Mouse (Mus musculus) ovary, postnatal 14 days (tissue): ENCODE results near the gene Cd163.
"Not testable (repeated sequence)": the region's sequence is repeated elsewhere in the genome, so short reads cannot be mapped to it uniquely, and the experiment has no call there.

ENCODE experiments used
- DNase-seq: peaks from one replicate; pipeline ENCODE4 v3.0.0; 2022; ENCODE audit warnings: low spot score

The Cd163 gene

DNA sequence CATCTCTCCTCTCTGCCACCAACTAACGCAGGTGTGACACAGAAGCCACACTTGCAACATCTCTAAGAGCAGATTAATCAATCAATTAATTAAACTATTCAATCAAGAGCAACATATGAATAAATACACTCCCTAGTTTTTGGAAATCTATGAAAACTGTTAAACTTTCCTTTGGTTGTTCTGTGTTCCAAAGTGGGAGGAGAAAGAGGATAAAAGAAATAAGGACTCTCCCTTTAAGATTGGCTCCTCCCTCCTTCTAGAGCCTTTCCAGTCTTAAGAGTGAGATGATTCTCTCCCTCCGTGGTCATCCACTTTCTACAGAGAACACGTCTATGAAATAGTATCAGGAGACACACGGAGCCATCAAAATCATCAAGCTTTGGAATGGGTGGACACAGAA lies at the start of gene Cd163:
Cd163 (plus strand) TSS at position 301 of the 400 bp plus-strand sequence.
- DNase-seq, result no peak

DNA sequence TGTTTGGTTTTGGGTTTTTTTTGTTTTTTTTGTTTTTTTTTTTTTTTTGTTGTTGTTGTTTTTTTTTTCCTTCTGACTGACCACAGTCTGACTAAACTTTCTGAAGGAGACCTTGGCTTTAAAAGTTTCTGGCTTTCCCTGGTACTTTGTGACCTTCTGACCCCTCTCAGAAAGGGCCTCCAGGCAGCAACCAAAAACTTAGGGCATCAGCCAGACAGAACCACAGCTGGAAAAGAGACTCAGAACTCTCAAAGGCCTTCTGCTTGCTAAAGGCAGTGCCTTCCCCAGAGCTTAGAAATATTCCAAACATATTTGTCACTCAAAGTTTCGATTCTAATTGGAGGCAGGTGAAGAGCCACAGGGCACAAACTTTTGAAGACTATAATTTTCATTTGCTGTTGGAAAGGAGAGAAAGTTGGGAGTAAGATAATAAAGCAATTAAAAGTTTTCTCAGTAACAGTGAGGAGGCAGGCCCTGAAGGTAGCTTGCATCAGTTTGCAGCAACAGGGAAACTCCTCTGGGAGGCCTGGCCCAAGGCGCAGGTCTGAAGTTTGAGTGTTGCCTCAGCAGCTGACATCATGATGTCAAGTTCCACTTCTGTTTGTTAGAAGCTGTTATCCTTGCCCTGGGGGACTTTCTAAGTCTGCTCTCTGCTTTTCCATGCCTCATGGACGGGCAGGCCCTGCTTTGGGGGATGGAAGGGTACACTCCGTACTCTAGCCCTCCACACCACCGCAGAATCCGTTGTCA lies 48.6 kb upstream of the Cd163 start:
- no peak for DNase-seq

- peak; percentile 58 for DNase-seq
Measured at GRCm38 (mm10) chr6:124260198-124260931, 44.1 kb upstream of the Cd163 start.

DNA sequence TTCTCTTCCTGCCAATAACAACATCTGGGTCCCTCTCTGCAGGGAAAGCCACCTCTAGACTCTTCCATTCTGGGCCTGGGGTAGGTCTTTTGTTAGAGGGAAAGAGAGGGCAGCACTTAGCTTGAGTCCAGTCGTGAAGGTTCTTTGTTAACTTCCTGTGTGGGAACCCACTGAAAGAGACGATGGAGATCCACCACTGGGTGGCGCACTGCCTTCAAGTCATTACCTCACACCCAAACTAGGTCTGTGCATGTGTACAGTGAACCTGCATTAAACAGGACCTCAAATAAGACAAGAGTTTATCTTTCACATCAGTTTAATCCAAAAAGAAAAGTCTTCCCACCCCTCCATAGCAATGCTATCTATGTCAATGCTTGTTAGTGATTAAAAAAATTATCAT lies 41.8 kb upstream of the Cd163 start:
- peak; percentile 56 for DNase-seq

GRCm38 (mm10) chr6:124273231-124273880 lies 31.1 kb upstream of the Cd163 start:
- DNase-seq, result no peak

- DNase-seq, result no peak
Measured at GRCm38 (mm10) chr6:124277641-124278040, 26.8 kb upstream of the Cd163 start.

DNA sequence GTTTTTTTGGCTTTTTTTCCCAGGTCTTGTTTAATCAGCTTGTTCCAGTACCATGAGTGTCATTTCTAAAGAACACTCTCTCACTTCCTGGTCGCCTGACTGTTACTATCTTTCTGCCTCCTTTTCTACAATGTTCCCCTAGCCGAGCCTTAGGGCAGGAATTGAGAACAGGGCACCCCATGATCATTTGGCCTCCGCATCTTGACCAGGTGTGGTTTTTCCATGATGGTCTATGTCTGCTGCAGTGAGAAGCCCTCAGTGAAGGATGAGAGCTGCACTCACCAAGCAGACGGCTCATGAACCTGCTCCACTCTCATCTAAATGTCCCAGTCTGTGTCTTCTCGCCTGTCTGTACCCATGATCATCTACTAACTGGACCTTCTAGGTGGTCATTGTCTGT lies 26.2 kb upstream of the Cd163 start:
- no peak for DNase-seq

DNA sequence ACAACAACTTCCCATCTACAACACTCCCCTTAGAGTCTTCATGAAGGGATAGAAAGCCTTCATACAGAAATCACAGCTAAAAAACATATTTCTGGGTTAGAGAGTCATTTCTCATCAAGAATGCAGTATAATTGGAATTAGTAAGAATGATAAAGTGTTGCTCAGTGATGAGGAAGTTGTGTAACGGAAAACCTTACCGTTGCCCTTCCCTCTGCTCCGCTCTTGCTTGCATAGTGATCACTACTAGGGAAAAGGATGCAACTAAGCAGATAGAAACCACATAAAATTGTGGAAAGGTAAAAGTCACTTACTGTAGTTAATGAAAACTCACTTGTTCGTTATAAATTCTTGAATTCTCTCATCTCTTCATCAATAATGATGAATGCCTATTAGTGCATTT lies 21.7 kb upstream of the Cd163 start:
- DNase-seq, result no peak

DNA sequence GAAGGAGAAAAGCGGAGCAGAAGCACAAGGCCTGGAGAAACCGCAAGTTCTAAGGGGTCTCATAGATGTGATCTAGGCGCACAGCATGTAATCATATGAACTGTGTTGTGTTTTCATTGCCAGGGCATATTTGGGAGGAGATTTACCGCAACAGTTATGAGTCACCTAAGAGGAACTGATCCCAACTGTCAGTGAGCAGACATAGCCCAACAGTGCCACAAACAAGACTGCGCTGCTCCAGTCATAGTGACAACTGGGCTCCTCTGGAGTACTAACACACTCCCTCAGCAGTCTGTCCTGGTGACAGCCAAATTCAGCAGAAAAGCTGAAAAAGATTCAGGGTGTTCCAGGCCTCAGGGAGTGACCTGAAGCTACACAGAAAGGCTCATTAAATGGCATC lies 7.1 kb upstream of the Cd163 start:
- not testable (repeated sequence) for DNase-seq

- no peak for DNase-seq
Measured at GRCm38 (mm10) chr6:124301447-124302192, 2.8 kb upstream of the Cd163 start.

DNA sequence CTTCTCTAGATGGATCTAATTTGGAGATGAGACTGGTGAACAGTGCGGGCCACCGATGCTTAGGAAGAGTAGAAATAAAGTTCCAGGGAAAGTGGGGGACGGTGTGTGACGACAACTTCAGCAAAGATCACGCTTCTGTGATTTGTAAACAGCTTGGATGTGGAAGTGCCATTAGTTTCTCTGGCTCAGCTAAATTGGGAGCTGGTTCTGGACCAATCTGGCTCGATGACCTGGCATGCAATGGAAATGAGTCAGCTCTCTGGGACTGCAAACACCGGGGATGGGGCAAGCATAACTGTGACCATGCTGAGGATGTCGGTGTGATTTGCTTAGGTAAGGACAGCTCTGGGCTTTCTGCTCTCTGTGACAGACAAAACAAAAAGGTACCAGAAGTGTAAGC lies 4.5 kb downstream of the Cd163 start:
- DNase-seq, result no peak

DNA sequence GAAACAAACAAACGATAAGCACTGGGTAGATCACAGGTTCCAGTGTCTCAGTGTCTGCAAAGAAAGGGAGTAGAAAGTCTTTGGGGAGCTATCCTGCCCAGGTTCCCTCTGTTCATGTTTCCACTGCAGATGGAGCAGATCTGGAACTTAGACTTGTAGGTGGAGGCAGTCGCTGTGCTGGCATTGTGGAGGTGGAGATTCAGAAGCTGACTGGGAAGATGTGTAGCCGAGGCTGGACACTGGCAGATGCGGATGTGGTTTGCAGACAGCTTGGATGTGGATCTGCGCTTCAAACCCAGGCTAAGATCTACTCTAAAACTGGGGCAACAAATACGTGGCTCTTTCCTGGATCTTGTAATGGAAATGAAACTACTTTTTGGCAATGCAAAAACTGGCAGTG lies 7.8 kb downstream of the Cd163 start:
- no peak for DNase-seq

DNA sequence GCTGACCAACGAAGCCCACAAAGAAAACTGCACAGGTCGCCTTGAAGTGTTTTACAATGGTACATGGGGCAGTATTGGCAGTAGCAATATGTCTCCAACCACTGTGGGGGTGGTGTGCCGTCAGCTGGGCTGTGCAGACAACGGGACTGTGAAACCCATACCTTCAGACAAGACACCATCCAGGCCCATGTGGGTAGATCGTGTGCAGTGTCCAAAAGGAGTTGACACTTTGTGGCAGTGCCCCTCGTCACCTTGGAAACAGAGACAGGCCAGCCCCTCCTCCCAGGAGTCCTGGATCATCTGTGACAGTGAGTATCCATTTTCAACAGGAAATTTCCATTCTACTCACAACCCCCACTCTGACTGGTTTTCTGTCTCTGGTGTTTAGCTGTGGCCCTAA lies 15.9 kb downstream of the Cd163 start:
- no peak for DNase-seq

DNA sequence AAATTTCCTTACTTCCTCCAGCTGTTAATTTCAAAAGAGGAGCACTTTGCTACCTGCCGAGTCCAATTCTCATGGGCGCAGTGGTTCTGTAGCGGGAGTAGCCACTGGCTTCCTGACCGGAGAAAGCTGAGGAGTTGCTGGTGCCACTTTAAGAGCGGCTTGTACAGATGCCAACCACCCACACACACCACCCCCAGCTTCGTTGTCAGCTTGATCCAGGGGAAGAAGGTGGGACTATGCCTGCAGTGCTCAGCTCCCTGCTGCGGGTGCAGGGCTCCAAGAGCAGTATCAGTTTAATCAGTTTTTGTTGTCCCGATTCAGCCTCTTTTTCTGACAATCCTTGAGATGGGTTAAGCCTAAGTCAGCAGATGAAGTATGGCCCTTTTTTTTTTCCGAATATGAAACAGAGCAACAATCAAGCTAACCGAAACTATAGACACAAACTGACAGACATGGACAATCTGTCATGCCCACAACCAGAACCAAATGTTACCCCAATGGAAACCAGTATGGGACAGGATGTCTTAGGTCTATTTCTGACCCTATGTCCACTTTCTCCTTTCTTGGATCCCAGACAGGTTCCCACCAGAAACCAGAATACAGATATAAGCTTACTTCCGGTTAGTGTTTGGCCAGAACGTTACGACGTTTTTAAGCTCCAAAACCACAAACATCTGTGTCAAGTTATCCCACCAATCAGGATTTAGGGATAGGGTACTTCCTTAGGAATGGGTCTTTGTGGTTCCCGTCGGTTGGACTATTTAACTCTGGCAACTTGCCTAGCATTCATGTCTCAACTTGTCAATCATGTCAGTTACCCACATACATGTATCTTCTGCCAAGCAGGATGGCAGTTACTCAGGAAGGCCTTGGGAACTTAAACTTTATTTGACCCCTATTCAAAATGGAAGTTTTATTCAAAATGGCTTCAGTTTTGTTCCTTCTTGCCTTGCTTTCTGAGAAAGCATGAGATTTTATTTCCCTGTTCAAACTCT lies 17.3 kb downstream of the Cd163 start:
- no peak for DNase-seq

DNA sequence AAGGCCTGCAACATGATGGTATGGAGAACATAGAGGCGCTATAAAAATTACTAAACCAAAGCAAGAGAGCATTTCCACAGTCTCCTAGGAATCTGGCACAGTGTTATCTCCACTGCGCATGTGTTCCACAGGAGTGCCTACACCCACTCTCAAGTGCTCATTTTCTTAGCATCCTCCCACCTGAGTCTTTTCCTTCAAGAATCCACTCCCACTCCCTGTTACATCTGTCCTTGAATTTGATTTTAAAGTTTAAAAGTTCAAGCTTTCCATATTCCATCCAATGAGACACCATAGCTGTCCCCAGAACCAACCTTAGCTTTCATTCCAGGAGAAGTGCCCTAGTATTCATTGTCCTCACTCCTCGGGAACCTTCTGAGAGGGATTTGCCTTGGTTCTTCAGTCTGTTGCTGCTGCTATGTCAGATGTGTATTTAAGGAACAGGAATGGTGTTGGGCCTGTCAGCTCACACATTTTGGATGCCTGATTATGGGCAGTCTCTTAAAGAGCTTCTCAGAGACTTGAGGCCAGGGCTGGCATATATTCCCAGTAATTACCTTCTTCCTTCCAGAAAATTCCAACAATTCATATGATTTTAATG lies 24.0 kb downstream of the Cd163 start:
- DNase-seq, result no peak

DNA sequence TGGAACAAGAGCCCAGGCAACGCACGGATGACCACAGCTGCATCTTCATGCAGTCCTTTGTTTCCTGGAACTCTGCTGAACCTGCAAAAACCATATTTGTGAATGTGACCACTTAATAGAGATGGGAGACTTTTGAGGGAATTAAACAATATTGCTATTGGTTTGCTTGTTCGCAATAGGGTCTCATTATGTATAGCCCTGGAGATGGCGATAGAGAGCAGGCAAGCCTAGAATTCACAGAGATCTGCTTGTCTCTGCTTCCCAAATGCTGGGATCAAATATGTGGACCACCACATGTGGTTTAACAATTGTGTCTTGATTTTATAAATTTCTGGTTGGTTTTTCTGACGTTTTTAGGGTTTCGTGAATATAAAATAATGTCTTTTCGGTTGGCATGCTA lies 25.2 kb downstream of the Cd163 start:
- no peak for DNase-seq

DNA sequence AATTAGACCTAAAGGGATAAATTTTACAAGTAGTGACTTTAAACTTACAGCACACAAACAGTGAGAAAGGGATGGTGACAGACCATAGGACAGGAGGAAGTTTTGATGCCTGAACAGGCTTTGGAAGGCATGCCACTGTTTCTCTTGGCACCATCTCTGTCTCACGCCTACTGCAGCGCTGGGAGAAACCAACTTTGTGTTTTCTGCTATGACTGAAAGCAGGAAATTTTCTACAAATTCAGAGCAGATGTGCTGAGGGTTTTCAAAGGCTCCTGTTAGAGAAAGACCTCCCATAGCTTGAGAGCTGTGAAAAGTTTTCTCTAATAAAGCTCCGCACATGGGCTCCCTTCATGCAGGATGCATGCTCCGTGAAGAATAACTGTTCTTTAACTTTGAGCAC lies 40.6 kb downstream of the Cd163 start:
- no peak for DNase-seq

DNA sequence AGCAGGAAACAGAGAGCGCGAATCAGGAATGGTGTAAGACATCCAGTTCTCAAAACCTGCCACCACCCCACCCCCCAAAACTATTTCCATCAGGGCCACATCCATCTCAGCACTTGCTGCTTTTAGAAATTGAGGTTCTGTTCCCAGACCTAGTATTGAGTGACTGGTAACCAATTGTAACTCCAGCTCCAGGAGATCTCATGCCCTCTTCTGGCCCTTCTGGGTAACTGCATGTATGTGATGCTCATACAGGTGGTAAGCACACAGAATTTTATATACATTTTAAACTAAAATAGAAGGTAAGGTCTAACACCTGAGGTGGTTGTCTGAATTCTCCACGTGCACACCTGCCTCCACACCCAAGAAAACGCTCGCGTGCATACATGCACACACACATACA lies 42.2 kb downstream of the Cd163 start:
- no peak for DNase-seq

- DNase-seq, result no peak
Measured at GRCm38 (mm10) chr6:124353246-124353645, 48.8 kb downstream of the Cd163 start.

DNA sequence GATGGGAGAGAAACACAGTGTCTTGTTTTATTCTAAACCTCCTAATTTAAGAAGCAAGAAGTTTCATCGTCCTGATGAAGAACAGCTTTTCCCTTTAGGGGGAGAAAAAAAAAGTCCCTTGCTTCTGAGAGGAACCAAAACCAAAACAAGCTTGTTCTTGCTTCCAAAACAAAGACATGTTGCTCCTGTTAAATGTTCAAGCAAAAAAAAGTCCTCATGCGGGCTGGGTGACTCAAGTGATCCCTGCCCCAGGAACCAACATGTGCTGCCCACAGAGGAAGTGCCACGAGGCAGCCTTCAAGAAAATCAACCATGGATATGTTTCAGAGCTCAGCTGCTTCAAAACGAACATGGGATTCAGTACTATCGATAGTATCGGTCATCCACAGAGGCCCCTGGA lies 54.5 kb downstream of the Cd163 start:
- no peak for DNase-seq

DNA sequence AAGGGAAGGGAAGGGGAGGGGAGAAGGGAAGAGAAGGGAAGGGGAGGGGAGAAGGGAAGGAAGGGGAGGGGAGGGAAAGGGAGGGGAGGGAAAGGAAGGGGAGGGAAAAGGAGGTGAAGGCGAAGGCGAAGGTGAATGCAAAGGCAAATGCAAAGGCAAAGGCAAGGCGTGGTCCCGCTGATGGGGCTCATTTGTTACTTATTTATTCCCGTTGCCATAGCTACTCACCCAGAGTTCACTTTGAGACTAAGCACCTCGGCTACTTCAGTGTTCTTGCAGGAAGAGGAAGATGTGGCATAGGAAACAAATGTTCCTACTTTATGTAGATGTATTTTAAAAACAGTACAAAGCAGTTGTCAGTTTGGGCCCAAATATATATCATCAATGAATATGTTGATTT lies 56.1 kb downstream of the Cd163 start:
- DNase-seq, result no peak
